Mouse (Mus musculus) neutrophil, adult 5-6 weeks (primary cell): ENCODE results near the gene Dnah14. TPM values are rescaled to one million over a fixed set of nuclear protein-coding genes. Genes with fewer than 3 reads are reported as not detected.

Experiments
- ATAC-seq: fragments of 151-379, 151-347 bp; 2 replicates; pipeline ENCODE4 v1.8.0; 2017; ENCODE audit warnings: mild to moderate bottlenecking, moderate TSS enrichment; ENCODE audit not compliant: insufficient number of reproducible peaks, poor library complexity, low FRiP score, severe bottlenecking; ENCODE audit errors: extremely low read depth
- total RNA-seq: library from RNA; stranded (forward); fragments of 200-1000 nt; gene quantifications from 2 replicates; pipeline ENCODE4 v1.2.3, GENCODE M21; 2017

Gene Dnah14
- total RNA-seq: 3.5 and 3.7 TPM in 2 replicates

GRCm38 (mm10) chr1:181576322-181576721, at the start of gene Dnah14:
Gene Dnah14 (plus strand): TSS chr1:181576559.
- ATAC-seq: no peak

GRCm38 (mm10) chr1:181529368-181529767, 47.0 kb upstream of the Dnah14 start:
- ATAC-seq: no peak

GRCm38 (mm10) chr1:181535165-181535873, 41.0 kb upstream of the Dnah14 start:
- no peak for ATAC-seq

GRCm38 (mm10) chr1:181537627-181538525, 38.5 kb upstream of the Dnah14 start:
- no peak for ATAC-seq

GRCm38 (mm10) chr1:181539846-181540769, 36.3 kb upstream of the Dnah14 start:
- peak; percentile 21; the same call in 1 of the 2 replicates for ATAC-seq

GRCm38 (mm10) chr1:181543711-181544383, 32.5 kb upstream of the Dnah14 start:
- no peak for ATAC-seq

GRCm38 (mm10) chr1:181545044-181545772, 31.2 kb upstream of the Dnah14 start:
- peak; percentile 70 for ATAC-seq

GRCm38 (mm10) chr1:181549987-181550386, 26.4 kb upstream of the Dnah14 start:
- no peak for ATAC-seq

- no peak for ATAC-seq
These were observed 25.5 kb upstream of the Dnah14 start for GRCm38 (mm10) chr1:181550826-181551225.

- ATAC-seq: no peak
These were observed 23.6 kb upstream of the Dnah14 start for GRCm38 (mm10) chr1:181552533-181553410.

- ATAC-seq: no peak
These were observed 20.9 kb upstream of the Dnah14 start for GRCm38 (mm10) chr1:181555475-181555874.

GRCm38 (mm10) chr1:181559655-181560054, 16.7 kb upstream of the Dnah14 start:
- ATAC-seq: no peak

- no peak for ATAC-seq
These were observed 16.0 kb upstream of the Dnah14 start for GRCm38 (mm10) chr1:181560325-181560724.

- no peak for ATAC-seq
These were observed 15.2 kb upstream of the Dnah14 start for GRCm38 (mm10) chr1:181560896-181561767.

GRCm38 (mm10) chr1:181561768-181562444, 14.5 kb upstream of the Dnah14 start:
- ATAC-seq: no peak

GRCm38 (mm10) chr1:181569447-181569846, 6.9 kb upstream of the Dnah14 start:
- ATAC-seq: no peak
